Mouse (Mus musculus): ENCODE data around the gene Tmem248.
A peak's percentile ranks its signal among the peaks of the same experiment; 100 is the strongest.

- peak; percentile 19; the same call in 1 of the 2 replicates for TF ChIP-seq CTCF (IDR thresholded peaks at IDR 0.05; ENCODE audit: low read depth, low read length)
- no peak for TF ChIP-seq POLR2A (IDR thresholded peaks at IDR 0.05; ENCODE audit: borderline replicate concordance, low read depth, low read length)
These were observed 5.5 kb downstream of the Tmem248 start for GRCm38 (mm10) chr5:130222146-130223004.
